Mouse (Mus musculus): Measurements from ENCODE around the gene Pgpep1l. TPM values are rescaled to one million over a fixed set of nuclear protein-coding genes. Genes with fewer than 3 reads are reported as not detected.

Gene Pgpep1l
- polyA plus RNA-seq, 1 experiment from 2014 or later = not detected

DNA sequence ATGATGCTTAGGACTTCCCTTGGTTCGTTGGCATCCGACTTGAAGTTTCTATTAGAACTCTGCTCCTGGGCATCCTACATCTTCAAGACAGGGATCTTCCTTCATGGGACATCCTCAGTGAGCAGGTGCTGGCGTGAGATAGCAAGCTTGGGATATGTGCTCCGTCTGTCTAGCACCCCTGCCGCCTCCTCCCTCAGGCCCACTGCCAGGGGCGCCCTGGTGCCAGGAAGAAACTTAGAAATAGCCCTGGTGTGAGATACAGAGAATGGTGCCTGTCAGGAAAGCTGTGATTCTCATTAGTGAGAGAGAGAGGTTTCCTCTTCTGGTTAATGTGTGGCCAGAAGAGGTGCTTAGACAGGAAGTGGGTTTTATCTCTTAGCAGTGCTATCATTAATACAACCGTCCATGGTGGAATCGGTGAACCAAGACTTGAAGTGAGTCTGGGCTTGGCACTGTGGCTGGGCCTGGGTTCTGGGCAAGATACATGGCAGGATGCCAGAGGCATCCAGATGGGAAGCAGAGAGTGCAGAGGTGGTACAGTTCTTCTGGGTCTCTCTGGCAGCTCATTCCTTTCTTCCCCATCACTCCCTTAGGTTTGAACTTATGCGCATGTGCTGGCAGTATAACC is 38.5 kb downstream of the Pgpep1l start:
- ATAC-seq (replicated peaks; ENCODE audit: insufficient number of reproducible peaks, low FRiP score, low TSS enrichment) = no peak
- Histone ChIP-seq H3K4me1 (ENCODE audit: control insufficient read depth, insufficient read depth, low read length) (peaks cover 7% of the 10 kb centered on the region), H3K36me3 (ENCODE audit: control insufficient read depth, insufficient read depth, low read length) (peaks cover 13% of the 10 kb centered on the region), H3K27ac (ENCODE audit: low read depth, low read length) (no peak overlapping the region), H3K27me3 (ENCODE audit: control insufficient read depth, insufficient read depth, low read length) (no peaks in the 10 kb centered on the region), H3K9me3 (replicated peaks; ENCODE audit: control insufficient read depth, low read length) (no peaks in the 10 kb centered on the region), H3K4me3 (ENCODE audit: low read depth, low read length) (no peak overlapping the region), H3K9ac (ENCODE audit: low read depth, low read length) (no peak overlapping the region), H3K4me2 (no peak overlapping the region)
- 84% methylated on average over 9 of the region's 9 CpGs for WGBS (ENCODE audit: insufficient replicate concordance)

DNA sequence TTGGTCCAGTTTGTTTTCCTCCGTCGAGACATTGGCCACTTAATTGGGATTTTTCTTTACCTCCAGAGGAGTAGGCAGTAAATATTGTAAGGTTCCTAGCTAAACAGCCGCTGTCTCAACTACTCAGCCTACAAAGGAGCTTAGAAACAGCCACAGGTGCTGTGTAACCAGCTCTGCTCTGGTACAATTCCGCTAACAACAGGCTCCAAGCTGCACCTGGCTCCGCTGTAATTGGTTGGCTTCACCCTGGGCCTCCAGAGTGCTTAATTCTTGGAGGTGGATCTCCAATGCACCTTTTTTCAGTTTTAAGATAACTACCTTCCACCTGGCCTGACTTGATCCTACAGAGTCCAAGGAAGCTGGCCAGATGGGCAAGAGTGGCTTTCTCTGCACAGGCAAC is 40.0 kb downstream of the Pgpep1l start:
- WGBS (ENCODE audit: insufficient replicate concordance) = 90% methylated on average over 5 of the region's 5 CpGs

DNA sequence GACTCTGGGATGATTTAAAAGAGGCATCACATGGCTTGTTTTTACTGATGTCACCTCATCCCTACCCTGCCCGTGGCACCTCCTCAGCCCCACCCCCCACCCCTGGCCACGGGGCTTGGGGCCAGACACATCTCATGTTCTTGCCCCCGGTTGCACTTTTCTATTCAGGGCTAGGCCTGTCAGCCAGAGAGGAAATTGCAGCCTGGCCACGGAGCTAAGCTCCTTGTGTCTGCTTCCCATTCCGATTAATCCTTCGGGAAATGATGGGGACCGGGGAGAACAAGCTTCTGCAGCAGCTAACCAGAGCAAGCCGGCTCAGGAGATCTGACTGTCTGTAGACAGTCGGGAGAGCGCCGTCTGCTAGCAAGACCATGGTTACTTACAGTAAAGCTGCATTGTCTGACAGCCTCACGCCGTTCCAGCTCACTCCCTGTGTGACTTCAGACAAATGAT is 40.7 kb downstream of the Pgpep1l start:
- Histone ChIP-seq H3K4me3 (ENCODE audit: low read depth, low read length) (no peak overlapping the region), H3K27me3 (ENCODE audit: control insufficient read depth, insufficient read depth, low read length) (no peaks in the 10 kb centered on the region), H3K9me3 (replicated peaks; ENCODE audit: control insufficient read depth, low read length) (no peaks in the 10 kb centered on the region), H3K27ac (ENCODE audit: low read depth, low read length) (no peak overlapping the region), H3K4me2 (no peak overlapping the region), H3K9ac (ENCODE audit: low read depth, low read length) (no peak overlapping the region), H3K36me3 (ENCODE audit: control insufficient read depth, insufficient read depth, low read length) (peaks cover 27% of the 10 kb centered on the region), H3K4me1 (ENCODE audit: control insufficient read depth, insufficient read depth, low read length) (peaks cover 4% of the 10 kb centered on the region)
- WGBS (ENCODE audit: insufficient replicate concordance) = 60% methylated on average over 13 of the region's 13 CpGs
- no peak for ATAC-seq (replicated peaks; ENCODE audit: insufficient number of reproducible peaks, low FRiP score, low TSS enrichment)

More for the DNA sequence above, 40.0 kb downstream of the Pgpep1l start:
- ATAC-seq (replicated peaks; ENCODE audit: insufficient number of reproducible peaks, low FRiP score, low TSS enrichment) = no peak
- H3K4me2 ChIP-seq = no peak overlapping the region
- H3K4me1 ChIP-seq (ENCODE audit: control insufficient read depth, insufficient read depth, low read length) = peaks cover 7% of the 10 kb centered on the region
- H3K9me3 ChIP-seq (replicated peaks; ENCODE audit: control insufficient read depth, low read length) = no peaks in the 10 kb centered on the region
- no peak overlapping the region for H3K27ac ChIP-seq (ENCODE audit: low read depth, low read length)
- peaks cover 23% of the 10 kb centered on the region for H3K36me3 ChIP-seq (ENCODE audit: control insufficient read depth, insufficient read depth, low read length)
- H3K27me3 ChIP-seq (ENCODE audit: control insufficient read depth, insufficient read depth, low read length) = no peaks in the 10 kb centered on the region
- no peak overlapping the region for H3K9ac ChIP-seq (ENCODE audit: low read depth, low read length)
- no peak overlapping the region for H3K4me3 ChIP-seq (ENCODE audit: low read depth, low read length)

DNA sequence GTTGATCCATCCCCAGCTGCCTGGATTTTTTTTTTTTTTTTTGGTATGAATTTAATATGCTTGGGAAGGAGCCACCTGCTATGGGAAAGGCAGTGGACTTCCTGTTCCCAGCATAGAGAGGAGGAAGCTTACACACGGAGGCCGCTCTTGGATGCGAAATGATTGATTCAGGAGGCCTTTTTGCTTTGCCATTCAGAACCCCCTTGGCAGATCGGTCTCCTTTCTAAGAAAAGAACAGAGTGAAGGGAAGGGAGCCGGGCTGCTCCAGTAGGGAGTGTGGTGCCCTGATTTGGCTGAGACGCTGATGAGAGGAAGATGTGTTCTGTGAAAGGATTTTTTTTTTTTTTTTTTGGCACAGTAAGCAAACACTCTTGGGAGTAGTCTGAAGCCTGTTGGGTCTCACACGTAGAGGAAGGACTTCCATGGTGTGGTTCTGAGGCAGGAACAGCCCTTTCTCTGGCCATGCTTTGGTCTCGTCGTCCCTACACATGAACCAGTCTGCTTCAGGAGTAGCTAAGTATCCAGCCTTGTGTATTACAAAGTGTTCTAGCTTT is 42.3 kb downstream of the Pgpep1l start:
- Histone ChIP-seq H3K27ac (ENCODE audit: low read depth, low read length) (no peak overlapping the region), H3K36me3 (ENCODE audit: control insufficient read depth, insufficient read depth, low read length) (peaks cover 32% of the 10 kb centered on the region)
- 85% methylated on average over 9 of the region's 9 CpGs for WGBS (ENCODE audit: insufficient replicate concordance)

DNA sequence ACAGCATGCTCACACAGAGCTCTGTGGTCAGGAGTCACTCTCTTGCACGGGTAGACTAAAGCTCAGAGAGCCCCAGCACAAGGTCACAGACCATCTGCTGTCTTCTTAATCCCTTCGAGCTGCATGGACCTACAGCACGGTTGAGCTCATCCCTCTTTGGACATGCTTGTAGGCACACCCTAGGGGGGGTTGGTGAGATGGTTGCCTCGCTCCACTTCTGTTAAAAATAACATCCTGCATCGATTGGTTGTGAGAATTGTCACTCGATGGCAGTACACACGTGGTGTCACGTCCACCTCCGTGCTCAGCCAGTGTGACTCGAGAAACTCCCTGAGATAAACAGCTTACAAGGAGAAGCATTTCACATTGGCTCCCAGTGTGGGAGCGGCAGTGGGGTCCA is 45.2 kb downstream of the Pgpep1l start:
- Histone ChIP-seq H3K4me3 (ENCODE audit: low read depth, low read length) (no peak overlapping the region), H3K27me3 (ENCODE audit: control insufficient read depth, insufficient read depth, low read length) (no peaks in the 10 kb centered on the region), H3K4me2 (no peak overlapping the region), H3K9ac (ENCODE audit: low read depth, low read length) (no peak overlapping the region), H3K9me3 (replicated peaks; ENCODE audit: control insufficient read depth, low read length) (no peaks in the 10 kb centered on the region), H3K4me1 (ENCODE audit: control insufficient read depth, insufficient read depth, low read length) (no peaks in the 10 kb centered on the region), H3K36me3 (ENCODE audit: control insufficient read depth, insufficient read depth, low read length) (peaks cover 34% of the 10 kb centered on the region), H3K27ac (ENCODE audit: low read depth, low read length) (no peak overlapping the region)
- no peak for ATAC-seq (replicated peaks; ENCODE audit: insufficient number of reproducible peaks, low FRiP score, low TSS enrichment)
- 82% methylated on average over 11 of the region's 11 CpGs for WGBS (ENCODE audit: insufficient replicate concordance)

More for the DNA sequence above, 42.3 kb downstream of the Pgpep1l start:
- Histone ChIP-seq H3K9ac (ENCODE audit: low read depth, low read length) (no peak overlapping the region), H3K4me1 (ENCODE audit: control insufficient read depth, insufficient read depth, low read length) (no peaks in the 10 kb centered on the region), H3K27me3 (ENCODE audit: control insufficient read depth, insufficient read depth, low read length) (no peaks in the 10 kb centered on the region), H3K9me3 (replicated peaks; ENCODE audit: control insufficient read depth, low read length) (no peaks in the 10 kb centered on the region), H3K4me3 (ENCODE audit: low read depth, low read length) (no peak overlapping the region), H3K4me2 (no peak overlapping the region)
- no peak for ATAC-seq (replicated peaks; ENCODE audit: insufficient number of reproducible peaks, low FRiP score, low TSS enrichment)

DNA sequence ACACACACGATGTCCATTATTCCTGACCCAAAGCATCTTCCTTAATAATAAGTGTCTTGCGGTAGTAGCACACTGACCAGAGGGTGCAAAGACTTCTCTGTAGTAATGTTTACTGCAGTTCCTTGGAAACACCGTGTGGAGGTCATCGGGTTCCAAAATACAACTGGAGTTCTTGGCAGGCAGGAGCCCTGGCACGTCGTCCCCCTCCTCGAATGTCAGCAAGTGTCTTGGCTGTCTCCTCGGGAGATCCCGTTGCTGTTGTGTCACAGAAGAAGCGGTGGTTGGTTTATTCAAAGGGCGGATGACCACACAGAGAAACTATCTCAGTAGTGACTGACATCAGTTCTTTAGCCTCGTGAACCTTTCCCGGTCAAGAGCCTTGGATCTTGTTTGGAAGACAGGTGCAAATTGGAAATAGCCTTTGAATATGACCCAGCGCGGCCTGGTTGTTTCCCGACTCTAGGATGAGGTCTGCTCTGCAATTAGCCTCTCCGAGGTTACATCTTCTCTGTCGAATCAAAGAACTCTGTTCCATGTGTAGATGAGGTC is 48.4 kb downstream of the Pgpep1l start:
- H3K27me3 ChIP-seq (ENCODE audit: control insufficient read depth, insufficient read depth, low read length) = no peaks in the 10 kb centered on the region
- 88% methylated on average over 18 of the region's 18 CpGs for WGBS (ENCODE audit: insufficient replicate concordance)
- no peak overlapping the region for H3K4me3 ChIP-seq (ENCODE audit: low read depth, low read length)
- H3K9ac ChIP-seq (ENCODE audit: low read depth, low read length) = no peak overlapping the region
- H3K9me3 ChIP-seq (replicated peaks; ENCODE audit: control insufficient read depth, low read length) = no peaks in the 10 kb centered on the region
- no peaks in the 10 kb centered on the region for H3K4me1 ChIP-seq (ENCODE audit: control insufficient read depth, insufficient read depth, low read length)
- H3K4me2 ChIP-seq = no peak overlapping the region
- no peak overlapping the region for H3K27ac ChIP-seq (ENCODE audit: low read depth, low read length)
- ATAC-seq (replicated peaks; ENCODE audit: insufficient number of reproducible peaks, low FRiP score, low TSS enrichment) = no peak
- peaks cover 38% of the 10 kb centered on the region for H3K36me3 ChIP-seq (ENCODE audit: control insufficient read depth, insufficient read depth, low read length)

DNA sequence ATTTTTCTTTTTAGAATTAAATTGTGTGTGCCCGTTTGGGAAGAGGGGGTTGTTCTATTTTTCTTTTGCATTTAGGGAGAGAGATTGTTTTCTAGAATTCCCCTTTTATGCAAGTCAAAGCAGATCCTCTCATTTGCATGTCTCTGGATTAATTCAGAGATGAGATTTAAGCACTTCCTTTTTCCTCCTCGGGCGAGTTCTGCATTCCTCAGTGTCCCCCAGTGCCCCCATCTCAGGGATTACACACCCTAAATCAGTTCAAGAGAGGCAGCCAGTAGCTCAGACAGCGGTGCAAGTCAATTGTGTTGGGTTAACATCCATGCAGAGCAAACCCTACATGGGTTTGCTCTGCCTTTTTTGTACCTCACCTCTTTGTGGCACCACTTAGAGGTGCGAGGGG is 50.2 kb downstream of the Pgpep1l start:
- H3K9ac ChIP-seq (ENCODE audit: low read depth, low read length) = no peak overlapping the region
- 80% methylated on average over 5 of the region's 5 CpGs for WGBS (ENCODE audit: insufficient replicate concordance)
- no peak overlapping the region for H3K27ac ChIP-seq (ENCODE audit: low read depth, low read length)
- no peak overlapping the region for H3K4me3 ChIP-seq (ENCODE audit: low read depth, low read length)
- H3K4me1 ChIP-seq (ENCODE audit: control insufficient read depth, insufficient read depth, low read length) = no peaks in the 10 kb centered on the region
- no peak overlapping the region for H3K4me2 ChIP-seq
- peaks cover 40% of the 10 kb centered on the region for H3K36me3 ChIP-seq (ENCODE audit: control insufficient read depth, insufficient read depth, low read length)
- no peak for ATAC-seq (replicated peaks; ENCODE audit: insufficient number of reproducible peaks, low FRiP score, low TSS enrichment)
- no peaks in the 10 kb centered on the region for H3K9me3 ChIP-seq (replicated peaks; ENCODE audit: control insufficient read depth, low read length)
- no peaks in the 10 kb centered on the region for H3K27me3 ChIP-seq (ENCODE audit: control insufficient read depth, insufficient read depth, low read length)

DNA sequence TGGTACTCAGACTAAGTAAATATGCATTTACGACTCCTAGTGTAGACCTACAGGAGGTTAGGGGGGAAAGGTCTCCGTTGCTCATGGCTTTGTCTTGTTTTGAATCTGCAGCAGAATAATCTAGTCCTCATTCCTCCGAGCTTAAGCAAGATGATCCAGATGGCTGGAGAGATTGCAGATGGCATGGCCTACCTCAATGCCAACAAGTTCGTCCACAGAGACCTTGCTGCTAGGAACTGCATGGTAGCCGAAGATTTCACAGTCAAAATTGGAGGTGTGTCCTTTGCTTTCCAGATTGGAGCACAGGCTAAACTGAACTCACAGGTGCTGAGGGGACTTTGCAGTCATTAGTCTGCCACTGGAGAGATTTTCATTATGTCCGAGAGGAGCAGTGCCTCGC is 52.1 kb downstream of the Pgpep1l start:
- no peaks in the 10 kb centered on the region for H3K9me3 ChIP-seq (replicated peaks; ENCODE audit: control insufficient read depth, low read length)
- whole genome bisulfite sequencing (ENCODE audit: insufficient replicate concordance) = 93% methylated on average over 7 of the region's 7 CpGs
- peaks cover 47% of the 10 kb centered on the region for H3K36me3 ChIP-seq (ENCODE audit: control insufficient read depth, insufficient read depth, low read length)
- no peak overlapping the region for H3K4me3 ChIP-seq (ENCODE audit: low read depth, low read length)
- no peak overlapping the region for H3K4me2 ChIP-seq
- H3K27me3 ChIP-seq (ENCODE audit: control insufficient read depth, insufficient read depth, low read length) = no peaks in the 10 kb centered on the region
- no peak overlapping the region for H3K9ac ChIP-seq (ENCODE audit: low read depth, low read length)
- no peak overlapping the region for H3K27ac ChIP-seq (ENCODE audit: low read depth, low read length)
- H3K4me1 ChIP-seq (ENCODE audit: control insufficient read depth, insufficient read depth, low read length) = no peaks in the 10 kb centered on the region
- no peak for ATAC-seq (replicated peaks; ENCODE audit: insufficient number of reproducible peaks, low FRiP score, low TSS enrichment)

DNA sequence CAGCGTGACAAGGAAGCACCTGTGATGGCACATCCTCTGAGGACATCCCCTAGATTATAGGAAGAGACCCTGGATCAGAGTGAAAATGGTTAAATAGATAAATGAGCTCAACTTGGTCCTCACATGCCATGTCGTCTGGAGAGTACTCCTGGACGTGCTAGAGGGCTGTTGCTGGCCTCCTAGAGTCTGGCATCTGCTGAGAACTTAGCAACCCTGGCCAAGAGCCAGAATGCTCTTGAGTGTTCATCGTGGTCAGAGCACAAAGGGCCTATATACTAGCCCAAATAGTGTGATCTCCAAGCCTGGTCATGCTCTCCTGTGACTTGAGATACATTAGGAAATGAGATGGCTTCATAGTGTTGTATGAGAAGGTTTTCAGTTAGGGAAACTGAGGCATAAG is 53.6 kb downstream of the Pgpep1l start:
- Histone ChIP-seq H3K4me1 (ENCODE audit: control insufficient read depth, insufficient read depth, low read length) (no peaks in the 10 kb centered on the region), H3K27ac (ENCODE audit: low read depth, low read length) (no peak overlapping the region), H3K9me3 (replicated peaks; ENCODE audit: control insufficient read depth, low read length) (no peaks in the 10 kb centered on the region), H3K4me3 (ENCODE audit: low read depth, low read length) (no peak overlapping the region), H3K4me2 (no peak overlapping the region), H3K27me3 (ENCODE audit: control insufficient read depth, insufficient read depth, low read length) (no peaks in the 10 kb centered on the region), H3K36me3 (ENCODE audit: control insufficient read depth, insufficient read depth, low read length) (peaks cover 40% of the 10 kb centered on the region), H3K9ac (ENCODE audit: low read depth, low read length) (no peak overlapping the region)
- 62% methylated on average over 4 of the region's 4 CpGs for WGBS (ENCODE audit: insufficient replicate concordance)
- ATAC-seq (replicated peaks; ENCODE audit: insufficient number of reproducible peaks, low FRiP score, low TSS enrichment) = no peak
